Mouse (Mus musculus): ENCODE results near the gene Dpep3. TPM values are rescaled to one million over a fixed set of nuclear protein-coding genes. Genes with fewer than 3 reads are reported as not detected.
A peak's percentile ranks its signal among the peaks of the same experiment; 100 is the strongest.

Dpep3 gene
- total RNA-seq, 2 experiments from 2014 or later, result not detected

DNA sequence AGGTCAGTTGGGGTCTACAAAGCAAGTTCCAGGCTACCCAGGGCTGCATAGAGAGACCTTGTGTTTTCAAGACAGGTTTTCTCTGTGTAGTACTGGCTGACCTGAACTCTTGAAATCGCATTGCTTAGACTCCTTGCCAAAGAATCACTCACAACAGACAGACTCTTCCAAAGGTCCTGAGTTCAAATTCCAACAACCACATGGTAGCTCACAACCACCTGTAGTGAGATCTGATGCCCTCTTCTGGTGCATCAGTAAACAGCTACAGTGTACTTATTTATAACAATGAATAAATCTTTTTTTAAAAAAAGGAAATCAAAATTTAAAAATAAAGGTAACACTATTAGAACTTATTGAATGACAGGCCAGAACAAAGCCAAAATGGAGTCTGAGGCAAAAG lies 1.9 kb upstream of the Dpep3 start:
- DNase-seq (ENCODE audit: low spot score in 2 of 2), result no peak

DNA sequence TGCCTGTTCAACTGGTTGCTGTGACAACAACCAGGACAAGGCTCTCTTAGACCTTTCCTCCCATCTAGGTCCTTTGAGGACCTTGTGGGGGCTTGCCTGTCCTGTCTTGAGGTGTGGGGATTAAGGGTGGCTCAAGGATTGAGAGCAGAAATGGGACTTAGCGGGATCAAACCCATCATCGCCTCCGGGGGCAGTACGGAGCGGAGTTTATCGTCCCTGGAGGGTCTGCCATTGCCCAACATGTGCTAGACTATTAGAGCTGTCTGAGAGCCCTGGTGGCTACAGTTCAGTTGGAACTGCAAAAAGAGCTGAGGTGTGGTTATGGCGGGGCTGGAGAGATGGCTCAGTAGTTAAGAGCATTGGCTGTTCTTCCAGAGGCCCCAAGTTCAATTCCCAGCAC lies 3.9 kb downstream of the Dpep3 start:
- DNase-seq (ENCODE audit: low spot score in 2 of 2), result no peak

DNA sequence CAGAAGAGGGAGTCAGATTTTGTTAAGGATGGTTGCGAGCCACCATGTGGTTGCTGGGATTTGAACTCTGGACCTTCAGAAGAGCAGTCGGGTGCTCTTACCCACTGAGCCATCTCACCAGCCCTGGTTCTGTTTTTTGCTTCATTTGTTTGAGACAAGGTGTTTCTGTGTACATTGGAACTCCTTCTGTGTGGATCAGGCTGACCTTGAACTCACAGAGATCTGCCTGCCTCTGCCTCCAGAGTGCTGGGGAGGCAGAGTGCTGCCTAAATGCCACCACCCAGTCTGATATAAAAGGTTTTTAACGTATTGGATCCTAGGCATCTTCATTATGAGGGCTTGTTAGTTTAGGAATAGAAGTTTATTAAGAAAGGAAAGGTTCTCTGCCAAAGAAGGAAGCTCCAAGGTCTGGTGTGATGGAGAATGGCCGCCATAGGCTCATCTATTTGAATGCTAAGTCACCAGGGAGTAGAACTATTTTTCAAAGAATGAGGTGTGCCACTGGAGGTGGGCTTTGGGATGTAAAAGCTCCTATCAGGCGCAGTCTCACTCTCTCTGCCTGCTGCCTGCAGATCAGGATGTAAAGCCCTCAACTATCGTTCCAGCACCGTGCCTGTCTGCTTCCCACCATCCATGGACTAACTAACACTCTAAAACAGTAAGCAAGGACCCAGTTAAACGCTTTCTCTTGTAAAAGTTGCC lies 8.1 kb downstream of the Dpep3 start:
- DNase-seq (ENCODE audit: low spot score in 2 of 2), result no peak

DNA sequence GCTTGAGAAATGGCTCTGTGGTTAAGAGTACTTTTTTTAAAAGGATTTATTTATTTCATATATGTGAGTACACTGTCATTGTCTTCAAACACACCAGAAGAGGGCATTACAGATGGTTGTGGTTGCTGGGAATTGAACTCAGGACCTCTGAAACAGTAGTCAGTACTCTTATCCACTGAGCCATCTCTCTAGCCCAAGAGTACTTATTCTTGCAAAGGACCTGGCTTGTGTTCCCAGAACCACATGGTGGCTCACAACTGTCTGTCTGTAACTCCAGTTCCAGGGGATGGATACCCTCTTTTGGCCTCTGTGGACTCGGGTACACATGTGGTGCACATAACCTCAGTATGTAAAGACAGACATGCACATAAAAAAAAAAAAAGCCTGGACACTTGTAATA lies 9.9 kb downstream of the Dpep3 start:
- DNase-seq (ENCODE audit: low spot score in 2 of 2), result no peak

DNA sequence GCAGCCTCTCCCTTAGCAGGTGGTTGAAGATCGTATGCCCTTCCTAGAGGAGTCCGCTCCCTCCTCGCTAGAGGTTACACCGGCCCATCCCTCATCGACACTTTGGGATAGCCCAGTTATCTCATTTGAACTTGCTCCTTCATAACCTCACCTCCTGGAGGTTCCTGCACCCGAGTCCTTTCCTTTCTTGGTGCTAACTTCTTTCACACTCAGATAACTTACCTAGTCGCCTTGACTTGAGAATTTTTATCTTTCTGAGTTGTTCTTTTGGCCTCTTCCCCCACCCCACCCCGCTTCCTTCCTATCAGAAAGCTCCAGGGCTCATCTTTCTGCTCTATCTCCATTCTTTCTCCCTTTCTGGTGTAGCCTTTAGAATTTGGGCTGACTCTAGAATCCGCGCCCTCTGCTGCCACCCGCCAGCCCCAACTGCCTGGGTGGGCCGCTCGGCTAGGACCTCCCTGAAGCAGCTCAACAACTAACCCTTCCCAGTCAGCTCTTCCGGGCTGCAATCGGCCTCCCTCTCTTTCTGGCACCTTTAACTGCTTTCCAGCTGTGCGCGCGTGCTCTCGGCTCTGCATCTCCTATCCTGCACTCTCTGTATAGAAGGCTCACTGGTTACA lies 12.4 kb downstream of the Dpep3 start:
- DNase-seq (ENCODE audit: low spot score in 2 of 2), result no peak

DNA sequence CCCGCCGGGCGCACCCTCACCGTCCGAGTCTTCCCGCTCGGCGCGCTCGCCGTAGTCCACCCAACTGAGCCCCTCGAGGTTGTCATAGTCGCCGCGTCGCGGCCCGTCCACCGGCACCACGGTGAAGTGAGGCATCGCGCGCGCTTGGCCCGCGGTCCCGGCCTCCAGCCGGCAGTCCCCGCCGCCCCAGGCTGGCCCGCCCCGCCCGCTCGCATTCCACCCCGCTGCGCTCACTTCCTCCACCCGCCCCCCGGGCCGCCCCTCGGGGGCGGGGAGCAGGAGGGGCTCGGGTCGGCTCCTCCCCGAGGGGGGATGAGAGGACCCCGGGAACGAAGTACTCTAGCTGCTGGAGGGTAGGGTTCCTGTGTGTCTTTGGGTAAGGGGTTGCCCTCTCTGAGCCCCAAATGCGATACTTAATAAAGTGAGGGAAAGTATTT lies 13.3 kb downstream of the Dpep3 start, which contains the start of gene Slc12a4:
Gene Slc12a4, minus strand, starts transcription at position 193 of the 437 bp plus-strand sequence.
- DNase-seq (ENCODE audit: low spot score in 2 of 2), result peak; percentile 12 to 30

DNA sequence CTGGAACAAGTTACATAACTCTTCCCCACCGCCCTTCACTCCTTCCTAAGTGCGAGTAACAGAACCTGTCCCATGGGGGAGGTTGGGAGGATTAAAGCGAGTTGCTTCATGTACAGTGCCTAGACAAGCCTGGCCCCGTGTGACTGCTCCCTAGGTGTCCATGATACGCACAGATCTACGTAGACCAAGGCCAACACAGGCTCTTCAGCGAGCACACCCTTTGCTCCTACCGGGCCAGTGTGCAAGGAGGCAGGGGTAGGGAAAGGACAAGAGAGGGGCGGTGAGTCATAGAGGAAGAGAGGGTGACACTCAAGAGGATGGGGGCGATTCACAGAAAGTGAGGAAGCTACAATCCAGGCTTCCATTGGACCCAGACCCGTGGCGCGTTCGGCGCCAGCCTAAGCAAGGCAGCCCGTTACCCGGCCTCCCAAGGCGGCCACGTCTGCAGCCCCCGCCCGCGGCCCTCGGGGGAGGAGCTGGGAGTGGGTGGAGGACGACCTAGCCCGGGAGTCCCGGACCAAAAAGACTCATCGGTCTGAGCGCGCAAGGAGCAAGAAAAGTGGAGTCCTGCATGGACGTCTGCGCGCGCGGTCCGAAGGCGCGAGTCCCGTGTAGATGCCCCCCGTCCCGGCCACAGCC lies 13.8 kb downstream of the Dpep3 start:
- DNase-seq (ENCODE audit: low spot score in 2 of 2), result no peak

DNA sequence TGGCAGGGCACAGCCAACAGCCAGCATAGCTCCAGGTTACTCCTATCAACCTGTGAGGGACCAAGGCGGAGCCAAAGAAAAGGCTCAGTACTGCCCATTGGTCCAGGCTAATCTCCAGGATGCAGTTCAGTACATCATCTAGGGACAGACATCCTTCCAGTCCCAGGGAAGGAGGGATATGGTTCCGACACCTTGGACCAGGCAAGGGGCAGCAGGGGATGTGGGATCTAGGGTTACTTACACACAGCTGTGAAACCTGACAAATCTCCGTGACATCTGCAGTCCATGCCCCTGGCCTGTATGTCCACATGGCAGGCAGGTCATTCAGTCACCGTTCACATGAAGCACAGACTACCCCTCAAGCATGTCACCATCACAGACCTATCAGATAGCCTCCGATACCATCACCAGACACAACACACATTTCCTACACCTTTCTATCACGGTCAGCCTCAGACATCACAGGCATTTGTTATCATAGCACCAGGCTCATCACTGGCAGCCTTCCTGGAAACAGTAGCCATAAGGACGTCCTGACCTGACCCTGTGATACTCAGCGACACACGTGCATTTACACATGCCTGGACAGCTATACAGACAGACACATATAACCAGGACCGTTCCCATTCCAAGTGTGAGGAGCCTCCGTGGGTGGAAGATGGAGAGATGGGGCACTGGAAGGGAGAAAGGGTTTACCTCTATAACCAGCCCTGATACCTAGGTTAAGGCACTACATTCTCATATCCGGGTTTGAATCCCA lies 14.5 kb downstream of the Dpep3 start:
- DNase-seq (ENCODE audit: low spot score in 2 of 2), result no peak

DNA sequence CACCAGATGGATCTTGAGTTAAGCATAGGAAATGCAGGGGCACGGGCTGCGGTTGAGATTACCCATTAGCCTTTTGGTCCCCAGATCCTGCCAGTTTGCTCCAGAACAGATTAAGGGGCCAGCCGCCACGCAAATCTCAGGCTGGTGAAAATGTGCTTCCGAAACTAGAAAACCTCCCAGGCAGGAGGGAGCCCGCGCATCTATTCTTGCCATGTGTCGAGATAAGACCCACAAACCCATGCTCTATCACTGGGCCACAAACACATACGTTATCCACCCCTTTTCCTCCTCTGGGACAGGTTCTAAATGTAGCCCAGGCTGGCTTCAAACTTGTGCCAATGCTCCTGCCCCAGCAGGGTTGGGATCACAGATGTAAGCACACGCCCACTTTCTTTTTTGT lies 17.7 kb downstream of the Dpep3 start:
- no peak for DNase-seq (ENCODE audit: low spot score in 2 of 2)

DNA sequence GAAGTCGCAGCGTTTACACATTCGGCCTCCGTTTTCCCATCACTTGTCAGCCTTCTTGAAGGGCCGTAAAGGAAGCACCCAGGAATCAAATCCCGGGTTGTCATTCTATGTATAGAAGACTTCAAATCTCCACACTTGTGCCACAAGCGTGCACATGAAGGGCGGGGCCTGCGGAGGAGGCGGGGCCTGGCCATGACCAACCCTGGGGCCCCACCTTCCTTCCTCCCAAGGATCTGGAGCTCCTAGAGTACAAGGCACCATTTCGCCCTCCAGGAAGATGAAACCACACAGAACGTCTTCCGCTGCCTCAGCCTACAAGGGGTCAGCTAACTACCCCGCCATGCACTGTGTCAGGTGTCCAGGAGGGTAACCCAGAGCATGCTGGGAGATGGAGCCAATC lies 18.1 kb downstream of the Dpep3 start:
- no peak for DNase-seq (ENCODE audit: low spot score in 2 of 2)

DNA sequence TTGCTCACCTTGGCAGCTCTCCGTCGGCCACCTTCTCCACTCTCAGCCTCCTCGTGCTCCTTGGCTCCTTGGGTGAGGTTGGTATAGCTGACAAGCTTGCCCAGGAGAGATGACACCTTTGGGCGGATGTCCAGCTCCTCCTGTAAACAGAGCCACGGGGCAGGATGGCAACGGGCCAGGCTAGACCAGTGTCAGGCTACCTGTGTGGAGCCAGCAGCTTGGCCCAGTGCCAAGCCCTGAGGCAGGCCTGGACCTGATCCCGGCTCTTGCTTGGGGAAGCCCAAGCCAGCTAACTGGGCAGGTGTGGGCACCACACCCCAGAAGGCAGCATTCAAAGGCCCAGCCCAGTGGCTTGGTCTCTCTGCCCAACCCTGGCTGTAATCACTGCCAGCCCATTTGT lies 19.9 kb downstream of the Dpep3 start:
- DNase-seq (ENCODE audit: low spot score in 2 of 2), result no peak

DNA sequence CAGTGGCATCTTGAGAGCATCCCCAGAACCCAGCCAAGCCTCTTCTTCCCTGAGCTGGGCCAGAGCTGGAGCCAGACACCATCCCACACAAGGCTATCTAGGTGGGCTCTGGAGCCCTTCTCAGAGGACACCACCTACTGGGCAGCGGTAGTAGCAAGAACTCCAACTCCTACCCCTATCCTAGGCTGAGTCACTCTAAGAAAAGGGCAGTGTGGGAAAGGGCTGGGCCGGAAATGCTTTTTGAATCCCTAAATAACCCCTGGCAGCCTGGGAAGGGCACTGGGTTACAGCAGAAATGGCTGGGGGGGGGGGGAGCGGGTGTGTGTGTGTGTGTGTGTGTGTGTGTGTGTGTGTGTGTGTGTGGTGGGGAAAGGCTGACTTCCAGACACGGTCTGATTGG lies 21.4 kb downstream of the Dpep3 start:
- DNase-seq (ENCODE audit: low spot score in 2 of 2), result no peak

DNA sequence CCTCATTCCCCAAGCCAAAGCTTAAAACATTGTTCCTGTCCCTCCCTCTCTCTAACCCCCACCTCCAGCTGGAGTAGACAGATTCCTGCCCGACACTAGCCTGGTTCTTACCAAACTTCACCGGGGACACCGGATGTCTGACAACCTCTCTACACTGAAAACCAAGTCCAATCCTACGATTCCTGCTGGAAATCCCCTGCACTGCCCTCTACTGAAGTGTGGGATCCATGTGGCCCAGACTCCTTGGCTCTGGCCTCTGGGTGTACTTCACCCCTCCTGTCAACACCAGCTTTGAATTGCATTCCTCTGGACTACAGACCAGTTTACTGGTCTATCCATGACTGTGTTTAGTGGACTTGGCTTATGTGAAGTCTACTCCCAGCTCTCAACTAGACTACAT lies 22.7 kb downstream of the Dpep3 start:
- DNase-seq (ENCODE audit: low spot score in 2 of 2), result no peak

DNA sequence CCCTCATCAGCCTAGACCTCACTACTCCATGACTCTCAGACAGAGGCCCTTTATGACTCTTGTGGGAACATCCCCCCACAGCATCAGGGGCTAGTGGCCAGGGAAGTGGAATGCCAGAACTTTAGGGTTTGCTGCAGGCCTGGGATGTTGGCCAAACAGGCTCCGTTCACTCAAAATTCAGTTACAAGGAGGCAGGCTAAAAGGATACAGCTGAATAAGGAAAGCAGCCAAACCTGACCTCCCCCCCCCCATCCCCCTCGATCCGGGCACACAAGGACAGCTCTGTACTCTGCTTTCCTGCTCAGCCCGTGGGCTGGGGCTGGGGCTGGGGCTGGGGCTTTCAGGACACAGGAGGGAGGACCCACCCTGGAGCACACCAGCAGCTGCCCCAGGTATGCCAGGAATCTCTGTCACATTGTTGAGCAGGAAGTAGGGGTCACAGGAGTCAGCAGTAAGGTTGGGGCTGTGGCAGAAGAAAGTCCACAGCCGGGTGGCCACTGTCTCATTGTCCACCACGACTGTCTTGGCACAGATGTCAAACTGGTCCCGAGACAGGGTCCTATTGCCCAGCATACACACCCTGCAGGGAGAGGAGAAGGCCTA lies 28.1 kb downstream of the Dpep3 start:
- peak in 1 of 2 experiments; percentile 61 for DNase-seq (ENCODE audit: low spot score in 2 of 2)

DNA sequence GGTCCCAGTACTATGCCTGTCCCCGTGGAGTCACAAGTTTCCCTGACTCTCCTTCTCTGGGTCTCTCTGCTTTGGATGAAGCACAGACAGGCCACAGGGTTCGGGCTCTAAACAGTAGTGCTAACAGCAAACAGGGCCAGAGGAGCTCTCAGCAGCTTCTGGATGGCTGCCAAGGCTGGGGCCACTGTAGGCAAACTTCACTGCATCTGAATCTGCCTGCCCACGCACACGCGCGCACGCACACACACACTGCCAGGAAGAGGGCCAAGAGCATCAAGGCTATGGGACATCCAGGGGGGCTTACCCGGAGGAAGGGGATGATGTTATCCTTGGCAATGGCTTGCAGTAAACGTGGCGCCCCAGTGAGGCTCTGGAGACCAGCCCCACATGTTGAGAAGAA lies 29.9 kb downstream of the Dpep3 start:
- peak in 1 of 2 experiments; percentile 58 for DNase-seq (ENCODE audit: low spot score in 2 of 2)

DNA sequence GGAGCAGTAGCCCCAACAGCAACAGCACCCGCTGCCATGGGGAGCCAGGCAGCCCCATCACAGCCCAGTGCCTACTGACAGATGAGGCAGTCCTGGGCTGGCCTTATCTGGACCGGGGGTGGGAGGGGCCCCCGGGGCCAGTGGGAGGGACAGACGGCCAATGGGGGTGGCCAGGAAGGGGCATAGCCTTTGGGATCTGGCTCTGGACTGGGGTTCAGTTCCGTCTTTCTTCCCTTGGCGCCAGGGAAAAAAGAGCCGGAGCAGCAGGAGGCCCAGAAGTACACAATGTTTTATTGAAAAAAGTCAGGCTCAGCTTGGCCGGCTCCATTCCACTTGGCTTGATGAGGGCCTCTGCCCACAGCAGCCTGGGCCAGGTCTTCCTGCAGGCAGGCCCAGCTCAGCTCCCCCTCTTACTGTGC lies 35.9 kb downstream of the Dpep3 start, which contains the start of gene Lcat:
Gene Lcat, minus strand, starts transcription at position 62 of the 419 bp plus-strand sequence.
- peak in 1 of 2 experiments; percentile 56 for DNase-seq (ENCODE audit: low spot score in 2 of 2)

DNA sequence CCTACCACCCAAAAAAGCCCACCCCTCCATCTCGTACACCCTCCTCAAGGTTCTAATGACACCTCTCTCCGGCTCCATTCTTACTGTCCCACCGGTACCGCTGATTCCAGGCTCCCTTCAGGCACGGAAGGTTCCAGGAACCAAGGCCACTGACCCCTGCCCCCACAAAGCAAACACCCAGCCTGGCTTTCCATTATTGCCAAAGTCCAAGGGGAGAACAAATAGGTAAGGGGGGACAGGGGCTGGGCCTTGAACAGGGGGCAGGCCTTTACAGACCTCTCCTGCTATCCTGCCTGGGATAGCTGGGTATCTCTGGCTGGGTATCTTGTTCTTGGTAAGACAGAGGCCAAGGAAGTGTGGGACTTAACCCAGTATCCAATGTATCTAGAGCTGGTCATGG lies 36.7 kb downstream of the Dpep3 start:
- no peak for DNase-seq (ENCODE audit: low spot score in 2 of 2)

DNA sequence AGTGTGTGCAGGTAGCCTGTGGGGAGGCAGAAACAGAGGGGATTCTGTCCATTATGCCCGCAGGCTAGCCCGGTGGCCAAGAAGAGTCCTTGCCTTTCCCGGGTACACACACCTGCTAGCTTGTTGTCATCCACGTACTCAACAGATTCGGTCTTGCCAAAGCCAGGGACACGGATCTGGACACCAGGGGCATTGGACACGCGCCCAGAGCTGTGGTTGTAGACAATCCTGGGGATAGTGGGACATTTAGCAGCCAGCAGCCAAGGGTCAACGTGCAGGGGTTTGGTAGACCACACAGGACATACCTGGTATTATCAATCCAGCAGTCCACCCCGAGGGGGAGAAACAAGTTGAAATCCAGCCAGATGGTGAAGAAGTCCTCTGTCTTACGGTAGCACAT lies 37.2 kb downstream of the Dpep3 start:
- DNase-seq (ENCODE audit: low spot score in 2 of 2), result no peak

DNA sequence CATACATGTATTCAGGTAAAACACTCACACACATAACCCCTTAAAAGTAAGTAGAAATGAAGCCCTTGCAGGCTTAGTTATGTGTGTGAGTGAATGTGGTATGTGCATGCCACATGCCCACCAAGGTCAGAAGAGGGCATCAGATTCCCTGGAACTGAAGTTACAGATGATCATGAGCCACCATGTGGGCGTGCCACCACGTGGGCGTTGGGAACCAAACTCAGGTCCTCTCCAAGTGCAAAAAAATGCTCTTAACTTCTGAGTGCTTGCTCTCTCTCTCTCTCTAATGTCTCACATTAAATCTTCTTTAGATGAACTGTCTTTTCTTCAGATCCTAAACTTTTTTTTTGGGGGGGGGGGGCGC lies 40.9 kb downstream of the Dpep3 start, which contains the start of gene Psmb10:
Gene Psmb10, minus strand, starts transcription at position 139 of the 364 bp plus-strand sequence.
- no peak for DNase-seq (ENCODE audit: low spot score in 2 of 2)

DNA sequence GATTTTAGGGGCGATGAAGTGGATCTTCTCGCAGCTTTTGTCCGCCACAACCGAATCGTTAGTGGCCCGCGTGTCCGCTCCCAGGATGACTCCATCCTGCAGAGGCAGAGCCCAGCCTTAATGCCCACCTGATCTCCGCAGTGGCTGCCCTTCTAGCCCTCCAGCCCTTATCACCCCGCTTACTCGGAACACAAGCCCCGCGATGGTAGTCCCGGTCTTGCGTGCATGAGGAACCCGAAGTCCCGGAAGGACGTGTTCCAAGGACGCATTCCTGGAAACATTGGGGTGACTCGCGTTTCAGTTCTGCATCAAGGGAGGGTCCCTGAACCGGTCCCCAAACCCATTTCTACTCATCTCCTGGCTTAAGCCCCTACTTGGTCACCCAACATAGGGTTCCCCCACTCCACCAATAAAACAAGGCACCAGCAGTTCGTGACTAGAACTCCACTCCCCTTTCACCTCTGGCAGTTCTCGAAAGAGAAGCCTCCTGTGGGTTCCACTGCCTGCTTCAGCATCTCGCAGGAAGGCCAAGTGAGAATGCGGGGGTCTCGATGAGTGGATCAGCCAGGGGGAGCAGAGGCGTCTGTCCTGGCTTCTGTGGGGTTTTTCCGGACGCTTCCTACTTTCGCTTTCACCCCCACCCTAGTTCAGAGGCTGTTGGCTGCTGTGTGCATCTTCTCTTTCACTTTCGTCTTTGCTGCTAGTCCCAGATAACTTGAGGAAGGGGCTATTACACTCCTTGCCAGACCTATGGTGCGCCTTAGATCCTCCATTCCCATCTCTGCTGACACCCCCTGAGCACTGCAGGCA lies 41.5 kb downstream of the Dpep3 start:
- DNase-seq (ENCODE audit: low spot score in 2 of 2), result peak in 1 of 2 experiments; percentile 60

Measured in layer of hippocampus, adult 18-20 months (tissue).